Mouse (Mus musculus): ENCODE measurements around the gene Cdk5r2. TPM values are rescaled to one million over a fixed set of nuclear protein-coding genes. Genes with fewer than 3 reads are reported as not detected.
A peak's percentile ranks its signal among the peaks of the same experiment; 100 is the strongest.

The Cdk5r2 gene
- polyA plus RNA-seq, 1 experiment from 2014 or later, result 11.6 TPM

DNA sequence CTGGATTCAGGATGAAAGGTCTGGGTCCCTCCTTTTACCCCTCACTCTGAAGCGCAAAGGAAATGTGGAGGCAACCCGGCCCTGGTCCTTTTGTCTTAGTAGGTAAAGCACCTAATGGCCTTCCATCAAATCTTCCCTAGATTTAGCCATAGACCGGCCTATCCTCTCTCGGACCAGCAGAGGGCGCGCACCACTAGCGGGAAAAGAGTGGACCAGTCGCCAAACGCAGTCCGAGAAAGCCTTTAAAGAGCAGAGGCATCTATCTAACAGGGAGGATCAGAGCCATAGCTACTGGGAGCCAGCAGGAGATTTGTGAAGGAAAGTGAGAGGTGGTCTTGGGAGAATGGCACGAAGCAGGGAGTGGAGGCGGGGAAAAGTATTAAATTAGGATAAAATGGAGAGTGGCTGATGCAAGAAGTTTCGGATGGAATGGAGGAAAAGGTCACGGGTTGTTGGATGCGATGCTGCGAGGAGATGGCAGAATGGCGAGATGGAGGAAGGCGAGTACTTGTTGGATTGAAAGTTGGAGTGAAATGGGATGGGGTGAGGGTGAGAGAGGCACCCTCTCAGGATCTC, 26.1 kb downstream of the Cdk5r2 start:
- Histone ChIP-seq H3K4me2 (peak overlapping the region; percentile 43), H3K4me1 (peaks cover 36% of the 10 kb centered on the region), H3K36me3 (no peaks in the 10 kb centered on the region), H3K9ac (replicated peaks) (no peak overlapping the region), H3K4me3 (replicated peaks) (peak overlapping the region; percentile 18; the same call in 1 of the 2 replicates), H3K9me3 (replicated peaks) (no peaks in the 10 kb centered on the region), H3K27me3 (replicated peaks) (peaks cover 74% of the 10 kb centered on the region), H3K27ac (replicated peaks) (no peak overlapping the region)
- 2% methylated on average over 18 of the region's 18 CpGs for WGBS
- no peak for ATAC-seq (ENCODE audit: low FRiP score)

DNA sequence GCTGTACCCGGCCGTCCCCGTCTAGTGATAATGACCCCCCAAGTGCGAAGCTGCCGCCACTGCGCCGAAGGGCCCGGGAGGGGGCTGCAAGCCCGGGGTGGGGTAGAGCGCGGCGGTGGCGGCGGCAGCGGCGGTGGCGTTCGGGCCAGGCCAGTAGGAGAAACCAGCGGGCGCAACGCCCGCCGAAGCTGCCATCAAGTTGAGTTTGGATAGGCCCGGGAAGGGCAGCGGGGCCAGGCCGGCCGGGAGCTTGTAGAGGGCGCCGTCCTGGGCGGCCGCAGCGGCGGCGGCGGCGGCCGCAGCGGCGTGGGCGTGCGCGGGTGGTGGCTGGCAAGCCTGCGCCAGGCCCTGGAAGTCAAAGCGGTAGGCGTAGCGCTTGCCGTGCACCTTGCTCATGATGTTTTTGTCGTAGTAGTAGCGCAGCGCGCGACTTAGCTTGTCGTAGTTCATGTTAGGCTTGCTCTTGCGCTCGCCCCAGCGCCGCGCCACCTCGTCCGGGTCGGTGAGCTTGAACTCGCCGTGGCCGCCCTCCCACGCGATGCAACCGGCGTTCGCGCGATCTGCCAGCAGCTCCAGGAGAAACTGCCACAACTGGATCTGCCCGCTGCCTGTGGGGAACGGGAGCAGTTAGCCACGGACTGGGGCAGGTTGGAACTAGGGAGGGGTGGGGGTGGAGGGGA, 27.5 kb downstream of the Cdk5r2 start:
- H3K36me3 ChIP-seq, result no peaks in the 10 kb centered on the region
- H3K4me3 ChIP-seq (replicated peaks), result peak overlapping the region; percentile 45
- H3K27ac ChIP-seq (replicated peaks), result no peak overlapping the region
- no peak for ATAC-seq (ENCODE audit: low FRiP score)
- peaks cover 36% of the 10 kb centered on the region for H3K4me1 ChIP-seq
- peak overlapping the region; percentile 85 for H3K4me2 ChIP-seq
- H3K27me3 ChIP-seq (replicated peaks), result peaks cover 87% of the 10 kb centered on the region
- peak overlapping the region; percentile 40 for H3K9ac ChIP-seq (replicated peaks)
- 1% methylated on average over 67 of the region's 74 CpGs for WGBS
- H3K9me3 ChIP-seq (replicated peaks), result no peaks in the 10 kb centered on the region

DNA sequence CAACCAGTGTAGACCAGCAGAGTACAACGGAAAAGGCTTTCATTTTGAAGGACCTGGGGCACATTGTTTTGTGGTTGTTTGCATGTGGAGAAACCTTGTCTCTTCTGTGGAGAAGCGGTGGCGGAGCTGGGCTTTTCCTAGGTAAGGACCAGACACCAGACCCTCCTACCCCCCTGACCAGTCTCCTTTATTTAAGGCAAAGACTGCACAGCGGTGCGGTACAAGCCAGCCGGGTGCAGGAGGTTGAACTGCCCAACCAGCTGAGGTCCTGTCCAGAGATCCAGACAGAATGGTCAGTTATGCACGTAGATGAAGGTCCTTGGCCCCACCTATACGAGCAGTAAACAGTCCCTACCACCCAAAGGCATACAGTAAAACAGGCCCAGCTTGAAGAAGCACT, 28.1 kb downstream of the Cdk5r2 start:
- ATAC-seq (ENCODE audit: low FRiP score), result no peak
- Histone ChIP-seq H3K4me1 (peaks cover 36% of the 10 kb centered on the region), H3K4me2 (peak overlapping the region; percentile 85), H3K36me3 (no peaks in the 10 kb centered on the region), H3K4me3 (replicated peaks) (peak overlapping the region; percentile 45), H3K27me3 (replicated peaks) (peaks cover 93% of the 10 kb centered on the region), H3K9me3 (replicated peaks) (no peaks in the 10 kb centered on the region), H3K9ac (replicated peaks) (no peak overlapping the region), H3K27ac (replicated peaks) (no peak overlapping the region)
- WGBS, result under 1% methylated on average over 8 of the region's 8 CpGs

GRCm38 (mm10) chr1:74883441-74883840, 28.7 kb downstream of the Cdk5r2 start:
- Histone ChIP-seq H3K27me3 (replicated peaks) (peaks cover 93% of the 10 kb centered on the region), H3K27ac (replicated peaks) (no peak overlapping the region), H3K4me3 (replicated peaks) (no peak overlapping the region), H3K9me3 (replicated peaks) (no peaks in the 10 kb centered on the region), H3K4me2 (no peak overlapping the region), H3K4me1 (peaks cover 36% of the 10 kb centered on the region), H3K36me3 (no peaks in the 10 kb centered on the region), H3K9ac (replicated peaks) (no peak overlapping the region)
- ATAC-seq (ENCODE audit: low FRiP score), result no peak
- WGBS, result 4% methylated on average over 5 of the region's 5 CpGs

GRCm38 (mm10) chr1:74884196-74885141, 29.7 kb downstream of the Cdk5r2 start:
- H3K4me3 ChIP-seq (replicated peaks), result peak overlapping the region; percentile 22
- H3K4me2 ChIP-seq, result peak overlapping the region; percentile 51
- ATAC-seq (ENCODE audit: low FRiP score), result no peak
- H3K9ac ChIP-seq (replicated peaks), result 0 out of 2 replicates have a peak overlapping the region, but pooled peaks have one; percentile 3
- H3K9me3 ChIP-seq (replicated peaks), result no peaks in the 10 kb centered on the region
- WGBS, result under 1% methylated on average over 57 of the region's 57 CpGs
- H3K4me1 ChIP-seq, result peaks cover 36% of the 10 kb centered on the region
- H3K36me3 ChIP-seq, result no peaks in the 10 kb centered on the region
- H3K27me3 ChIP-seq (replicated peaks), result peaks cover 89% of the 10 kb centered on the region
- H3K27ac ChIP-seq (replicated peaks), result no peak overlapping the region

DNA sequence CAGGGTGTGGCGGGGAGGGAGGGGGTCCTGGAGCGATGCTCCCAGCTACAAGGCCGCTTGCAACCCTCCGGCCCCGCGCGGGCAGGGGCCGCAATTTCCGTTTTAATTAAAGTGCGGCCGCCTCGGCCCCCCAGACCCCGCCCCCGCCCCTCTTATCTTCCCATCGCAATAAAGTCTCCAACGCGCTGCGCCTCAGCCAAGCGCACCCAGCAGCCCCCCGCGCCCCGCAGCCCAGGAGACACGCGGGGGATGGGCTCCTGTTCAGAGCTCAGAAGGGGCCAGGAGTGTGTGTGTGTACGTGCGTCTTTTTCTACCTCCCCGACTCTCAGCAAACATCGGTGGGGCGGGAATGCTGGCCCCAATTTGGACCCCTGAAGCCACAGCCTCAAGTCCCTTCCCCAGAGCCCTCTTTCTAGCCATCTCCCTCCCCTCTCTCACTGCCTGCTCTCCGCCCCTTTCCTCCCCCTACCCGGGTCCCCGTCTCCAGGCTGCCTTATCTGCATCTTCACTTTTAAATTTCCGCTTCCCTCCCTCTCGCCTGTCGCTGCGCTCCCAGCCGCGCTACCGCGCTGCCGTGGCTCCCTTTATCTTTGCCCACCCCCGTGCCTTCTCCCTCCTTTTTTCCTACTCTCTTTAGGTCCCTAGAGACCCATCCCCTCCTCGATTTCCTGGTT, 30.8 kb downstream of the Cdk5r2 start, which contains the start of gene Fev:
Gene Fev (minus strand): TSS at position 51 of the 674 bp plus-strand sequence.
- Histone ChIP-seq H3K4me2 (peak within 1 kb of the TSS; percentile 51), H3K4me3 (replicated peaks) (peak within 1 kb of the TSS; percentile 22), H3K36me3 (no peaks in the 10 kb centered on the region), H3K9me3 (replicated peaks) (no peaks in the 10 kb centered on the region), H3K27me3 (replicated peaks) (peaks cover 95% of the 10 kb centered on the region), H3K4me1 (peaks cover 36% of the 10 kb centered on the region), H3K27ac (replicated peaks) (no peak within 1 kb of the TSS), H3K9ac (replicated peaks) (0 out of 2 replicates have a peak within 1 kb of the TSS, but pooled peaks have one; percentile 3)
- ATAC-seq (ENCODE audit: low FRiP score), result no peak
- whole genome bisulfite sequencing, result under 1% methylated on average over 39 of the region's 43 CpGs

GRCm38 (mm10) chr1:74891513-74891912, 36.8 kb downstream of the Cdk5r2 start:
- no peak for ATAC-seq (ENCODE audit: low FRiP score)
- Histone ChIP-seq H3K27me3 (replicated peaks) (peaks cover 93% of the 10 kb centered on the region), H3K9me3 (replicated peaks) (no peaks in the 10 kb centered on the region), H3K4me1 (peaks cover 15% of the 10 kb centered on the region), H3K4me3 (replicated peaks) (no peak overlapping the region), H3K9ac (replicated peaks) (no peak overlapping the region), H3K4me2 (no peak overlapping the region), H3K27ac (replicated peaks) (no peak overlapping the region), H3K36me3 (no peaks in the 10 kb centered on the region)
- WGBS, result 0% methylated on average over 2 of the region's 8 CpGs

DNA sequence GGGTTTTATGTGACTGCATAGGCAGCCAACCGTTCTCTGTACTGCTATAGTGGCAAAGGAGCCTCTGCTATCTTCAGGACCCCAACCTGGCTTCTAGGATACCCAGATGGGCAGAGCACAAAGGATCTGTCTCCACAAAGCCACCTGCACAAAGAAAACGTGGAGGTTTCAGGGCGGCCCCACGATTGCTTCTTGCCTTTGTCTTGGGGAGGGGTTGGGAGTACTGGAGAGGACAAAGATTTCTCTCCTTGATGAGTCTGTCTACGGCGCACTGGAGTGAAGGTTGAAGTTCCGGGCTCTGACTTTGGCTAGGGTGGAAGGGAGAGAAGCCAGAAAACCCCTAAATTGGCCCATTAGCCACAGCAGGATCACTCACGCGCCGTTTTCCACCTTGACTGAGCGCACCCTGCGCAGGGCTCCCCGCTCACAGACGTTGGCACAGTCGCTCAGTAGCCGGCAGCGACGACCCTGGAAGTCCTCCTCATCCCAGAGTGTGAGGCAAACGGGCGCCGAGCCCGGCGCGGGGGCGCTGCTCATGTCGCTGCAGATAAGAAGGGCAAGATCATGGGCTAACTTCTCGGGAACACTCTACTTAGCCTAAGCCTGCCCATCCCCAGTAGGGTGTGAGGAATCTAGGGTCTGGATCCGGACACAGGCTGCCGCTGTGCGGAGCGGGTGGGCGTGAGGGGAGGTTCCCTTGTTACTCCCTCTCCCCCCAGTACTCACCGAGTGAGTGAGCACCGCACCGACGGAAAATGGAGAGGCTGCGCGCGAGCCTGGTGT, 37.8 kb downstream of the Cdk5r2 start:
- Histone ChIP-seq H3K36me3 (no peaks in the 10 kb centered on the region), H3K4me1 (peaks cover 15% of the 10 kb centered on the region), H3K4me3 (replicated peaks) (peak overlapping the region; percentile 28), H3K27me3 (replicated peaks) (peaks cover 93% of the 10 kb centered on the region), H3K9ac (replicated peaks) (no peak overlapping the region; the same call in 1 of the 2 replicates), H3K27ac (replicated peaks) (no peak overlapping the region), H3K4me2 (peak overlapping the region; percentile 54), H3K9me3 (replicated peaks) (no peaks in the 10 kb centered on the region)
- 0% methylated on average over 39 of the region's 39 CpGs for WGBS
- no peak for ATAC-seq (ENCODE audit: low FRiP score)

DNA sequence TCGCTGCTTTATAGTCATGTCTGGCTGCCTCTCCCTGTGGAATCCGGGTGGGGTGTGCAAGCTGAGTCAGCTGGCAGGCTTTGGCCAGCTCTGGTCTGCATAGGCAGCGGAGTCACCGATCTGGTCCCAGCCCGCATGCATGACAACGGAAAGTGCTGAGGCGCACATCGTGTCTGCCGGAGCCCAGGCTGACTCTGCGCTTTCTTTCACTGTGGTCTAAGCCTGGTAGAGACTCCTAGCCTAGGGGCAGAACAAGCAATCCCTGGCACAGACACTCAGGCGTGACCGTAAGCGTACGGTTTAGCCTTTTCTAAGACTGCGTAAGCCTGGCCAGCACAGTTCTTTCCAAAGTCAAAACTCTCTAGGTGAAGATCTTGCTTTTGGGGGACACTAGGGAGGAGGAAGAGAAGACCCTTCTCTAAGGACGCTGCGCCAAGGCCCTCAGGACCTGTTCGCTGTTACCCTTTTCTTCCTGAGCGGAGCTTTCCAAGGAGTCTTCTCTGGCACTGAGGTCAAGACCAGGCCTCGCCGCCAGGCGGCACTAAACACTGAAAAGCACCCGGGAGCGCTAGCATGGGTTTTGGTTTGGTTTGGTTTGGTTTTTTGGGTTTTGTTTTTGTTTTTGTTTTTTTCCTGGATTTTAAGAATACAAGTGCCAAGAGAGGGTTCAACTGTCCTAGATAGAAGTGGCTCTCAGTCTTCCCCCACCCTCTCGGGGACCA, 38.6 kb downstream of the Cdk5r2 start, which contains the start of gene Cryba2:
Gene Cryba2 (minus strand): TSS at position 10 of the 722 bp plus-strand sequence.
- Histone ChIP-seq H3K4me2 (peak within 1 kb of the TSS; percentile 54), H3K27ac (replicated peaks) (no peak within 1 kb of the TSS), H3K9me3 (replicated peaks) (no peaks in the 10 kb centered on the region), H3K9ac (replicated peaks) (no peak within 1 kb of the TSS; the same call in 1 of the 2 replicates), H3K36me3 (no peaks in the 10 kb centered on the region), H3K4me3 (replicated peaks) (peak within 1 kb of the TSS; percentile 28), H3K4me1 (peaks cover 15% of the 10 kb centered on the region), H3K27me3 (replicated peaks) (peaks cover 93% of the 10 kb centered on the region)
- 2% methylated on average over 25 of the region's 25 CpGs for WGBS
- ATAC-seq (ENCODE audit: low FRiP score), result peak; percentile 64; the same call in 1 of the 2 replicates

DNA sequence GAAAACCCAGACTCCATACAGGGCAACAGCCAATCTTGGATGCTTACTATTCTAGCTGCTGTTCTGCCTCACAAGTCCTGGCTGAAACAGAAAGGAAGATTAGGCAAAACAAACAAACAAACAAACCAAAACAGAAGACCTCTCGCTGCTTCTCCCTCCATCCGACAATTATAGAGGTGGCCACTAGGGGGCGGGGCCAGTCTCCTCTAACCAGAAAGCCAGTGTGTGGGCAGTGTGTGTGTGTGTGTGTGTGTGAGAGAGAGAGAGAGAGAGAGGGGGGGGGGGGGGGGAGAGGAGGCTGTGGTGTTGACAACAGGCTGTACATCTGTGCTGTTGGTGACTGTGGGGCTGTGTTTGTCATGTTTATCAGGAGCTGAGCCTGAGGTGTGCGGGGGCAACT, 40.2 kb downstream of the Cdk5r2 start:
- Histone ChIP-seq H3K36me3 (no peaks in the 10 kb centered on the region), H3K4me1 (peaks cover 15% of the 10 kb centered on the region), H3K9ac (replicated peaks) (no peak overlapping the region), H3K4me3 (replicated peaks) (no peak overlapping the region), H3K9me3 (replicated peaks) (no peaks in the 10 kb centered on the region), H3K4me2 (no peak overlapping the region), H3K27ac (replicated peaks) (no peak overlapping the region), H3K27me3 (replicated peaks) (peaks cover 95% of the 10 kb centered on the region)
- 0 out of 2 replicates have a peak, but pooled peaks have one; percentile 19 for ATAC-seq (ENCODE audit: low FRiP score)
- WGBS, result 16% methylated on average over 4 of the region's 4 CpGs
